Mouse (Mus musculus): Measurements from ENCODE around the gene Olfr986. TPM values are rescaled to one million over a fixed set of nuclear protein-coding genes. Genes with fewer than 3 reads are reported as not detected.
A peak's percentile ranks its signal among the peaks of the same experiment; 100 is the strongest.
"Not testable (repeated sequence)": the region's sequence is repeated elsewhere in the genome, so short reads cannot be mapped to it uniquely, and the experiment has no call there.

The Olfr986 gene
- not detected in 2 replicates for polyA plus RNA-seq (2015; fragmentation: Nextera tagmentation; extraction: Ambion mirVana)

GRCm38 (mm10) chr9:40180620-40181019 lies at the start of gene Olfr986:
Gene Olfr986 (plus strand): TSS chr9:40180920.
- H3K4me3 ChIP-seq (ENCODE audit: low read depth, low read length) = no peak within 1 kb of the TSS
- no peaks in the 10 kb centered on the region for H3K36me3 ChIP-seq (ENCODE audit: control insufficient read depth, insufficient read depth, low read length)
- no peaks in the 10 kb centered on the region for H3K4me1 ChIP-seq (ENCODE audit: control insufficient read depth, insufficient read depth, low read length)
- no peak within 1 kb of the TSS for H3K4me2 ChIP-seq (ENCODE audit: low read length)
- no peak for ATAC-seq
- 87% methylated on average over 5 of the region's 5 CpGs for WGBS
- no peaks in the 10 kb centered on the region for H3K27me3 ChIP-seq (ENCODE audit: control insufficient read depth, insufficient read depth, low read depth, low read length)
- no peak within 1 kb of the TSS for H3K9ac ChIP-seq (ENCODE audit: low read depth, low read length)
- no peak within 1 kb of the TSS for H3K27ac ChIP-seq (ENCODE audit: low read length)
- no peaks in the 10 kb centered on the region for H3K9me3 ChIP-seq (replicated peaks; ENCODE audit: control insufficient read depth, low read length, poor library complexity, severe bottlenecking)

- H3K9ac ChIP-seq (ENCODE audit: low read depth, low read length) = no peak overlapping the region
- H3K27me3 ChIP-seq (ENCODE audit: control insufficient read depth, insufficient read depth, low read depth, low read length) = no peaks in the 10 kb centered on the region
- H3K27ac ChIP-seq (ENCODE audit: low read length) = no peak overlapping the region
- WGBS = 88% methylated on average over 6 of the region's 6 CpGs
- H3K36me3 ChIP-seq (ENCODE audit: control insufficient read depth, insufficient read depth, low read length) = no peaks in the 10 kb centered on the region
- no peak for ATAC-seq
- H3K9me3 ChIP-seq (replicated peaks; ENCODE audit: control insufficient read depth, low read length, poor library complexity, severe bottlenecking) = no peaks in the 10 kb centered on the region
- no peak overlapping the region for H3K4me3 ChIP-seq (ENCODE audit: low read depth, low read length)
- H3K4me1 ChIP-seq (ENCODE audit: control insufficient read depth, insufficient read depth, low read length) = no peaks in the 10 kb centered on the region
- H3K4me2 ChIP-seq (ENCODE audit: low read length) = no peak overlapping the region
Observed at GRCm38 (mm10) chr9:40136987-40137688, 43.6 kb upstream of the Olfr986 start.

- WGBS = 78% methylated on average over 4 of the region's 4 CpGs
Observed at GRCm38 (mm10) chr9:40139484-40139883, 41.2 kb upstream of the Olfr986 start.

GRCm38 (mm10) chr9:40141544-40141943 lies 39.2 kb upstream of the Olfr986 start:
- Histone ChIP-seq H3K9ac (ENCODE audit: low read depth, low read length) (no peak overlapping the region), H3K4me1 (ENCODE audit: control insufficient read depth, insufficient read depth, low read length) (no peaks in the 10 kb centered on the region), H3K27ac (ENCODE audit: low read length) (no peak overlapping the region), H3K9me3 (replicated peaks; ENCODE audit: control insufficient read depth, low read length, poor library complexity, severe bottlenecking) (no peaks in the 10 kb centered on the region), H3K27me3 (ENCODE audit: control insufficient read depth, insufficient read depth, low read depth, low read length) (no peaks in the 10 kb centered on the region), H3K36me3 (ENCODE audit: control insufficient read depth, insufficient read depth, low read length) (no peaks in the 10 kb centered on the region), H3K4me2 (ENCODE audit: low read length) (no peak overlapping the region), H3K4me3 (ENCODE audit: low read depth, low read length) (no peak overlapping the region)
- WGBS = 45% methylated on average over 1 of the region's 1 CpGs
- no peak for ATAC-seq

More at GRCm38 (mm10) chr9:40139484-40139883, 41.2 kb upstream of the Olfr986 start:
- no peak overlapping the region for H3K27ac ChIP-seq (ENCODE audit: low read length)
- H3K4me1 ChIP-seq (ENCODE audit: control insufficient read depth, insufficient read depth, low read length) = no peaks in the 10 kb centered on the region
- ATAC-seq = no peak
- H3K36me3 ChIP-seq (ENCODE audit: control insufficient read depth, insufficient read depth, low read length) = no peaks in the 10 kb centered on the region
- no peak overlapping the region for H3K9ac ChIP-seq (ENCODE audit: low read depth, low read length)
- no peaks in the 10 kb centered on the region for H3K27me3 ChIP-seq (ENCODE audit: control insufficient read depth, insufficient read depth, low read depth, low read length)
- H3K4me3 ChIP-seq (ENCODE audit: low read depth, low read length) = no peak overlapping the region
- no peaks in the 10 kb centered on the region for H3K9me3 ChIP-seq (replicated peaks; ENCODE audit: control insufficient read depth, low read length, poor library complexity, severe bottlenecking)
- no peak overlapping the region for H3K4me2 ChIP-seq (ENCODE audit: low read length)

- H3K36me3 ChIP-seq (ENCODE audit: control insufficient read depth, insufficient read depth, low read length) = no peaks in the 10 kb centered on the region
- no peaks in the 10 kb centered on the region for H3K27me3 ChIP-seq (ENCODE audit: control insufficient read depth, insufficient read depth, low read depth, low read length)
- H3K27ac ChIP-seq (ENCODE audit: low read length) = no peak overlapping the region
- whole genome bisulfite sequencing = 73% methylated on average over 4 of the region's 4 CpGs
- H3K4me2 ChIP-seq (ENCODE audit: low read length) = no peak overlapping the region
- no peaks in the 10 kb centered on the region for H3K9me3 ChIP-seq (replicated peaks; ENCODE audit: control insufficient read depth, low read length, poor library complexity, severe bottlenecking)
- no peaks in the 10 kb centered on the region for H3K4me1 ChIP-seq (ENCODE audit: control insufficient read depth, insufficient read depth, low read length)
- ATAC-seq = no peak
- H3K4me3 ChIP-seq (ENCODE audit: low read depth, low read length) = no peak overlapping the region
- H3K9ac ChIP-seq (ENCODE audit: low read depth, low read length) = no peak overlapping the region
Observed at GRCm38 (mm10) chr9:40155118-40155644, 25.5 kb upstream of the Olfr986 start.

GRCm38 (mm10) chr9:40166446-40166845 lies 14.3 kb upstream of the Olfr986 start:
- no peak for ATAC-seq
- H3K27ac ChIP-seq (ENCODE audit: low read length) = no peak overlapping the region
- H3K9ac ChIP-seq (ENCODE audit: low read depth, low read length) = no peak overlapping the region
- no peak overlapping the region for H3K4me3 ChIP-seq (ENCODE audit: low read depth, low read length)
- no peaks in the 10 kb centered on the region for H3K9me3 ChIP-seq (replicated peaks; ENCODE audit: control insufficient read depth, low read length, poor library complexity, severe bottlenecking)
- 98% methylated on average over 1 of the region's 1 CpGs for WGBS
- no peaks in the 10 kb centered on the region for H3K36me3 ChIP-seq (ENCODE audit: control insufficient read depth, insufficient read depth, low read length)
- H3K27me3 ChIP-seq (ENCODE audit: control insufficient read depth, insufficient read depth, low read depth, low read length) = no peaks in the 10 kb centered on the region
- no peak overlapping the region for H3K4me2 ChIP-seq (ENCODE audit: low read length)
- H3K4me1 ChIP-seq (ENCODE audit: control insufficient read depth, insufficient read depth, low read length) = no peaks in the 10 kb centered on the region

GRCm38 (mm10) chr9:40177017-40177416 lies 3.7 kb upstream of the Olfr986 start:
- Histone ChIP-seq H3K4me3 (ENCODE audit: low read depth, low read length) (no peak overlapping the region), H3K27me3 (ENCODE audit: control insufficient read depth, insufficient read depth, low read depth, low read length) (no peaks in the 10 kb centered on the region), H3K9ac (ENCODE audit: low read depth, low read length) (no peak overlapping the region), H3K27ac (ENCODE audit: low read length) (no peak overlapping the region), H3K4me2 (ENCODE audit: low read length) (no peak overlapping the region), H3K4me1 (ENCODE audit: control insufficient read depth, insufficient read depth, low read length) (no peaks in the 10 kb centered on the region), H3K9me3 (replicated peaks; ENCODE audit: control insufficient read depth, low read length, poor library complexity, severe bottlenecking) (no peaks in the 10 kb centered on the region), H3K36me3 (ENCODE audit: control insufficient read depth, insufficient read depth, low read length) (no peaks in the 10 kb centered on the region)
- WGBS = 83% methylated on average over 6 of the region's 6 CpGs
- ATAC-seq = no peak

- not testable (repeated sequence) for H3K4me1 ChIP-seq (ENCODE audit: control insufficient read depth, insufficient read depth, low read length); H3K27me3 ChIP-seq (ENCODE audit: control insufficient read depth, insufficient read depth, low read depth, low read length); H3K9ac ChIP-seq (ENCODE audit: low read depth, low read length); H3K36me3 ChIP-seq (ENCODE audit: control insufficient read depth, insufficient read depth, low read length); ATAC-seq; H3K9me3 ChIP-seq (replicated peaks; ENCODE audit: control insufficient read depth, low read length, poor library complexity, severe bottlenecking); H3K4me2 ChIP-seq (ENCODE audit: low read length); H3K4me3 ChIP-seq (ENCODE audit: low read depth, low read length); H3K27ac ChIP-seq (ENCODE audit: low read length)
- WGBS = 82% methylated on average over 2 of the region's 2 CpGs
Observed at GRCm38 (mm10) chr9:40185166-40185565, 4.4 kb downstream of the Olfr986 start.

- Histone ChIP-seq H3K4me3 (ENCODE audit: low read depth, low read length) (peak overlapping the region; percentile 78), H3K27ac (ENCODE audit: low read length) (peak overlapping the region; percentile 78), H3K36me3 (ENCODE audit: control insufficient read depth, insufficient read depth, low read length) (no peaks in the 10 kb centered on the region), H3K4me2 (ENCODE audit: low read length) (peak overlapping the region; percentile 66), H3K9ac (ENCODE audit: low read depth, low read length) (peak overlapping the region; percentile 88; the same call in 1 of the 2 replicates), H3K27me3 (ENCODE audit: control insufficient read depth, insufficient read depth, low read depth, low read length) (no peaks in the 10 kb centered on the region), H3K9me3 (replicated peaks; ENCODE audit: control insufficient read depth, low read length, poor library complexity, severe bottlenecking) (no peaks in the 10 kb centered on the region), H3K4me1 (ENCODE audit: control insufficient read depth, insufficient read depth, low read length) (peaks cover 13% of the 10 kb centered on the region)
- ATAC-seq = 0 out of 2 replicates have a peak, but pooled peaks have one; percentile 9
- 91% methylated on average over 8 of the region's 9 CpGs for WGBS
Observed at GRCm38 (mm10) chr9:40191086-40191876, 10.6 kb downstream of the Olfr986 start.
